Mouse (Mus musculus) hindbrain, embryonic 12.5 days (tissue): ENCODE results near the gene Ankrd13b. TPM values are rescaled to one million over a fixed set of nuclear protein-coding genes. Genes with fewer than 3 reads are reported as not detected.

ENCODE experiments used
- ATAC-seq: fragments of 200-750 bp; cut with Nextera tagmentation; 2 replicates; pipeline ENCODE4 v1.8.0; 2017; ENCODE audit warnings: moderate TSS enrichment; ENCODE audit not compliant: low FRiP score
- H3K27ac ChIP-seq: fragments of 300-500 bp; sonication (generic); 2 replicates; pipeline ENCODE4 v1.5.1; 2016; ENCODE audit warnings: mild to moderate bottlenecking
- H3K27me3 ChIP-seq: fragments of 300-500 bp; sonication (generic); 2 replicates; pipeline ENCODE4 v1.6.1; 2016; ENCODE audit warnings: mild to moderate bottlenecking
- H3K36me3 ChIP-seq: fragments of 300-500 bp; sonication (generic); 2 replicates; pipeline ENCODE4 v1.6.1; 2016; ENCODE audit warnings: mild to moderate bottlenecking
- H3K4me1 ChIP-seq: fragments of 300-500 bp; sonication (generic); 2 replicates; pipeline ENCODE4 v1.6.1; 2016
- H3K4me2 ChIP-seq: fragments of 300-500 bp; sonication (generic); replicated peaks from 2 replicates; pipeline ENCODE4 v1.6.1; 2016; ENCODE audit warnings: mild to moderate bottlenecking
- H3K4me3 ChIP-seq: fragments of 300-500 bp; sonication (generic); 2 replicates; pipeline ENCODE4 v1.5.1; 2016; ENCODE audit warnings: mild to moderate bottlenecking
- H3K9ac ChIP-seq: fragments of 300-500 bp; sonication (generic); 2 replicates; pipeline ENCODE4 v1.6.1; 2016; ENCODE audit warnings: mild to moderate bottlenecking, moderate library complexity
- H3K9me3 ChIP-seq: fragments of 300-500 bp; sonication (generic); replicated peaks from 2 replicates; pipeline ENCODE4 v1.6.1; 2016; ENCODE audit warnings: mild to moderate bottlenecking
- WGBS: fragments of 180-500 bp; shearing (Covaris S2); methylation state at CpG from one replicate; pipeline ENCODE4 v1.1.7; 2016; 5-methylcytosine and 5-hydroxymethylcytosine counted together
- polyA plus RNA-seq: library from polyadenylated mRNA; unstranded; fragments of >200 nt; fragmentation: Nextera tagmentation; extraction: Ambion mirVana; gene quantifications from 2 replicates; pipeline ENCODE4 v1.2.1, GENCODE M21; 2016

The Ankrd13b gene
- polyA plus RNA-seq, 1 experiment from 2014 or later, result 29.2 TPM

DNA sequence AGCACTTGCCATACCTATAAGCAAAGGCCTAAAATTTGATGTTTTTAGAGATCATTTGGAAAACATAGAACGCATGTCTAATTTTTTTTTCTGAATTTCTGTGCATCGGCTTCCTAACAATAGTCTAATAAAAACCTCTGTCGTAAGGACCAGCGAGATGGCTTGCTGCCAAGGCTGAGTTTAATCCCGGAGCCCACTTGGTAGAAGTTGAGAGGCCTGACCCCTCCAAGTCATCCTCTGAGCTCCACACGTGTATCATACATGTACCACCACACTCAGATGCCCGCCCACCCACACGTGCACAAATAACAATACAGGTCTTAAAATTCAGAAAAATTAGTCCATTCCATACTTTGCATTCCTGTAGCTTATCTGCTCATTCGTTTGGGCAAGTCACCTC is 49.4 kb downstream of the Ankrd13b start:
- Histone ChIP-seq H3K4me3 (no peak overlapping the region), H3K4me2 (no peak overlapping the region), H3K9me3 (no peaks in the 10 kb centered on the region), H3K36me3 (peaks cover 38% of the 10 kb centered on the region), H3K27me3 (no peaks in the 10 kb centered on the region), H3K4me1 (no peaks in the 10 kb centered on the region), H3K9ac (no peak overlapping the region), H3K27ac (no peak overlapping the region)
- ATAC-seq, result no peak
- 91% methylated on average over 9 of the region's 9 CpGs for WGBS

DNA sequence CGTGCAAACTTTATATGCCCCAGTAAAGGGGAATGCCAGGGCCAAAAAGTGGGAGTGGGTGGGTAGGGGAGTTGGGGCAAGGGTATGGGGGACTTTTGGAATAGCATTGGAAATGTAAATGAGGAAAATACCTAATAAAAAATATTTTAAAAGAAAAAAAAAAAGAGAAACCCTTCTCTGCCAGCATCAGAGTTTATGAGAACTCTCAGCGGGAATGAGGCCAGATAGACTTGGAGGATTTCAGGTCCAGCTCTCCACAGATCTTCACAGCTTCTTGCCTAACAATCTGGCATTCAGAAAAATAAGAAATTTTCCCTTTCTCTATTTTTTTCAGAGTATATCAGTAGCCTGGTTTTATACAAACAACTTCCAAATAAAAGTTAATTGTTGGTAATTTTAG is 52.5 kb downstream of the Ankrd13b start:
- 94% methylated on average over 2 of the region's 2 CpGs for WGBS
- H3K9me3 ChIP-seq, result no peaks in the 10 kb centered on the region
- peaks cover 31% of the 10 kb centered on the region for H3K36me3 ChIP-seq
- H3K4me1 ChIP-seq, result no peaks in the 10 kb centered on the region
- no peaks in the 10 kb centered on the region for H3K27me3 ChIP-seq
- no peak overlapping the region for H3K4me2 ChIP-seq
- no peak for ATAC-seq
- H3K4me3 ChIP-seq, result no peak overlapping the region
- no peak overlapping the region for H3K27ac ChIP-seq
- H3K9ac ChIP-seq, result no peak overlapping the region

DNA sequence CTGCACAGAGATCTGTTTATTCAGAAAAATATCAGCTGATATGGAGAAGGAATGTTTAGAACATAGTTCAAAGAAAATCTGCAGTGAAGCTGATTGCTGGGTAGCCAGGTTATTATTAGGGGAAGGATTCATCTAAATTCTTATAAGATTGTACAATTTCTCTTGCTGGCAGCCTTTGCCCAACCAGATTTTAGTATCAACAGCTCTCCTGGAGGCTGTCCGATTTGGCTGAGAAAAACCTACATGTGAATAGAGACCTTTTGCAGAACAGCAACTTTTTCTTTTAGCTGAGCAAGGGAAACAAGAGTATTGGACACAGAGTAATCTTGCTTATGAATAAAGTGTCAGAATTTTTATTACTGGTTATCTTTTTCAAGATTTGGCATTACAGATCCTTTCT is 61.0 kb downstream of the Ankrd13b start:
- Histone ChIP-seq H3K4me3 (no peak overlapping the region), H3K4me2 (no peak overlapping the region), H3K27ac (no peak overlapping the region), H3K36me3 (0 out of 2 replicates have a peak, but pooled peaks cover 4% of the 10 kb centered on the region), H3K27me3 (no peaks in the 10 kb centered on the region), H3K9ac (no peak overlapping the region), H3K9me3 (no peaks in the 10 kb centered on the region), H3K4me1 (no peaks in the 10 kb centered on the region)
- ATAC-seq, result no peak
- 92% methylated on average over 1 of the region's 1 CpGs for WGBS

GRCm38 (mm10) chr11:77423175-77423859 is 66.2 kb downstream of the Ankrd13b start:
- no peak overlapping the region for H3K4me2 ChIP-seq
- H3K9ac ChIP-seq, result no peak overlapping the region
- H3K27ac ChIP-seq, result no peak overlapping the region
- H3K4me1 ChIP-seq, result no peaks in the 10 kb centered on the region
- no peaks in the 10 kb centered on the region for H3K9me3 ChIP-seq
- no peaks in the 10 kb centered on the region for H3K27me3 ChIP-seq
- peaks cover 23% of the 10 kb centered on the region; the same call in 1 of the 2 replicates for H3K36me3 ChIP-seq
- 88% methylated on average over 4 of the region's 4 CpGs for WGBS
- no peak overlapping the region for H3K4me3 ChIP-seq
- ATAC-seq, result no peak

Other genes starting within 250 kb of the Ankrd13b start
- 0.09 and 0.52 TPM in 2 replicates for gene Coro6, start 27.3 kb downstream of the Ankrd13b start, polyA plus RNA-seq
- gene Git1, start 3.9 kb upstream of the Ankrd13b start, polyA plus RNA-seq, result 10.9 and 13.4 TPM in 2 replicates
- gene Abhd15, start 25.4 kb upstream of the Ankrd13b start, polyA plus RNA-seq, result 3.5 and 4.2 TPM in 2 replicates
- gene Trp53i13, start 26.3 kb upstream of the Ankrd13b start, polyA plus RNA-seq, result 29.7 and 32.3 TPM in 2 replicates
- gene Gm10392, start 29.5 kb upstream of the Ankrd13b start, polyA plus RNA-seq, result 0.14 TPM in 1 of 2 replicates, not detected in the other
- 22.3 and 23.1 TPM in 2 replicates for gene Taok1, start 118.1 kb upstream of the Ankrd13b start, polyA plus RNA-seq
- 4.8 and 5.3 TPM in 2 replicates for gene Nufip2, start 196.5 kb upstream of the Ankrd13b start, polyA plus RNA-seq
- gene Cryba1, start 235.6 kb upstream of the Ankrd13b start, polyA plus RNA-seq, result 2.8 and 3.5 TPM in 2 replicates